Mouse (Mus musculus) kidney, embryonic 14.5 days (tissue): ENCODE results near the gene Mab21l3. TPM values are rescaled to one million over a fixed set of nuclear protein-coding genes. Genes with fewer than 3 reads are reported as not detected.

ENCODE experiments used
- ATAC-seq: fragments of 200-750 bp; cut with Nextera tagmentation; 2 replicates; pipeline ENCODE4 v1.8.0; 2017; ENCODE audit warnings: moderate number of reproducible peaks, mild to moderate bottlenecking, moderate TSS enrichment, moderate library complexity; ENCODE audit not compliant: low FRiP score, low TSS enrichment
- H3K27ac ChIP-seq: fragments of 300-500 bp; sonication (generic); 2 replicates; pipeline ENCODE4 v1.5.1; 2014; ENCODE audit warnings: low read depth, mild to moderate bottlenecking, low read length, moderate library complexity, mixed read lengths
- H3K27me3 ChIP-seq: fragments of 300-500 bp; sonication (generic); 2 replicates; pipeline ENCODE4 v1.6.1; 2014; ENCODE audit warnings: mild to moderate bottlenecking, low read length; ENCODE audit not compliant: control insufficient read depth, insufficient read depth
- H3K36me3 ChIP-seq: fragments of 300-500 bp; sonication (generic); 2 replicates; pipeline ENCODE4 v1.6.1; 2014; ENCODE audit warnings: low read length, mixed read lengths; ENCODE audit not compliant: control insufficient read depth, insufficient read depth
- H3K4me1 ChIP-seq: fragments of 300-500 bp; sonication (generic); 2 replicates; pipeline ENCODE4 v1.6.1; 2014; ENCODE audit warnings: low read length, mixed read lengths; ENCODE audit not compliant: control insufficient read depth, insufficient read depth
- H3K4me2 ChIP-seq: fragments of 300-500 bp; sonication (generic); replicated peaks from 2 replicates; pipeline ENCODE4 v1.6.1; 2014; ENCODE audit warnings: low read depth, mild to moderate bottlenecking, low read length
- H3K4me3 ChIP-seq: fragments of 300-500 bp; sonication (generic); 2 replicates; pipeline ENCODE4 v1.5.1; 2014; ENCODE audit warnings: mild to moderate bottlenecking, low read length
- H3K9ac ChIP-seq: fragments of 300-500 bp; sonication (generic); 2 replicates; pipeline ENCODE4 v1.6.1; 2014; ENCODE audit warnings: low read depth, mild to moderate bottlenecking, low read length, moderate library complexity
- H3K9me3 ChIP-seq: fragments of 300-500 bp; sonication (generic); 2 replicates; pipeline ENCODE4 v1.6.1; 2016; ENCODE audit warnings: low read length; ENCODE audit not compliant: control insufficient read depth
- WGBS: fragments of 180-500 bp; shearing (Covaris S2); extraction: QIAGEN DNeasy Blood & Tissue Kit; methylation state at CpG from one replicate; pipeline ENCODE4 v1.1.7; 2014; 5-methylcytosine and 5-hydroxymethylcytosine counted together
- polyA plus RNA-seq: library from polyadenylated mRNA; unstranded; fragments of >200 nt; fragmentation: Nextera tagmentation; extraction: Ambion mirVana; gene quantifications from 2 replicates; pipeline ENCODE4 v1.2.1, GENCODE M21; 2014

The Mab21l3 gene
- polyA plus RNA-seq, 1 experiment from 2014 or later: 0.41 TPM

- no peak overlapping the region for H3K9ac ChIP-seq
- H3K27me3 ChIP-seq: no peaks in the 10 kb centered on the region
- no peak overlapping the region for H3K4me3 ChIP-seq
- no peaks in the 10 kb centered on the region for H3K4me1 ChIP-seq
- no peak overlapping the region for H3K4me2 ChIP-seq
- H3K36me3 ChIP-seq: no peaks in the 10 kb centered on the region
- no peaks in the 10 kb centered on the region for H3K9me3 ChIP-seq
- no peak for ATAC-seq
- 57% methylated on average over 4 of the region's 4 CpGs for WGBS
- no peak overlapping the region for H3K27ac ChIP-seq
These were observed 56.6 kb downstream of the Mab21l3 start for GRCm38 (mm10) chr3:101792191-101792590.

- 36% methylated on average over 10 of the region's 10 CpGs for WGBS
- Histone ChIP-seq H3K4me3 (no peak overlapping the region), H3K4me2 (no peak overlapping the region), H3K9me3 (no peaks in the 10 kb centered on the region), H3K4me1 (0 out of 2 replicates have a peak, but pooled peaks cover 3% of the 10 kb centered on the region), H3K9ac (no peak overlapping the region), H3K36me3 (no peaks in the 10 kb centered on the region), H3K27ac (no peak overlapping the region), H3K27me3 (no peaks in the 10 kb centered on the region)
- ATAC-seq: no peak
These were observed 63.9 kb downstream of the Mab21l3 start for GRCm38 (mm10) chr3:101784768-101785424.

- H3K9ac ChIP-seq: no peak overlapping the region
- H3K27ac ChIP-seq: no peak overlapping the region
- WGBS: 72% methylated on average over 2 of the region's 2 CpGs
- H3K4me3 ChIP-seq: no peak overlapping the region
- H3K27me3 ChIP-seq: no peaks in the 10 kb centered on the region
- 0 out of 2 replicates have a peak, but pooled peaks cover 3% of the 10 kb centered on the region for H3K4me1 ChIP-seq
- no peaks in the 10 kb centered on the region for H3K9me3 ChIP-seq
- H3K36me3 ChIP-seq: no peaks in the 10 kb centered on the region
- ATAC-seq: no peak
- H3K4me2 ChIP-seq: no peak overlapping the region
These were observed 65.0 kb downstream of the Mab21l3 start for GRCm38 (mm10) chr3:101783793-101784192.

GRCm38 (mm10) chr3:101780874-101781483 is 67.8 kb downstream of the Mab21l3 start:
- 30% methylated on average over 6 of the region's 6 CpGs for WGBS
- Histone ChIP-seq H3K4me1 (0 out of 2 replicates have a peak, but pooled peaks cover 3% of the 10 kb centered on the region), H3K4me2 (no peak overlapping the region), H3K9me3 (no peaks in the 10 kb centered on the region), H3K36me3 (no peaks in the 10 kb centered on the region), H3K9ac (no peak overlapping the region), H3K4me3 (no peak overlapping the region), H3K27me3 (no peaks in the 10 kb centered on the region), H3K27ac (no peak overlapping the region)
- ATAC-seq: peak; percentile 67

GRCm38 (mm10) chr3:101778896-101779665 is 69.7 kb downstream of the Mab21l3 start:
- Histone ChIP-seq H3K27me3 (no peaks in the 10 kb centered on the region), H3K4me3 (no peak overlapping the region), H3K9ac (no peak overlapping the region), H3K4me1 (0 out of 2 replicates have a peak, but pooled peaks cover 3% of the 10 kb centered on the region), H3K4me2 (no peak overlapping the region), H3K27ac (no peak overlapping the region), H3K9me3 (no peaks in the 10 kb centered on the region), H3K36me3 (no peaks in the 10 kb centered on the region)
- ATAC-seq: 0 out of 2 replicates have a peak, but pooled peaks have one; percentile 43
- WGBS: 50% methylated on average over 16 of the region's 16 CpGs

GRCm38 (mm10) chr3:101775732-101776131 is 73.0 kb downstream of the Mab21l3 start:
- Histone ChIP-seq H3K27ac (no peak overlapping the region), H3K36me3 (no peaks in the 10 kb centered on the region), H3K9me3 (no peaks in the 10 kb centered on the region), H3K9ac (no peak overlapping the region), H3K4me1 (no peaks in the 10 kb centered on the region), H3K4me2 (no peak overlapping the region), H3K27me3 (no peaks in the 10 kb centered on the region), H3K4me3 (no peak overlapping the region)
- 94% methylated on average over 8 of the region's 8 CpGs for WGBS
- ATAC-seq: no peak

- ATAC-seq: no peak
- no peak overlapping the region for H3K27ac ChIP-seq
- H3K36me3 ChIP-seq: no peaks in the 10 kb centered on the region
- no peaks in the 10 kb centered on the region for H3K4me1 ChIP-seq
- H3K27me3 ChIP-seq: no peaks in the 10 kb centered on the region
- no peak overlapping the region for H3K9ac ChIP-seq
- H3K4me2 ChIP-seq: no peak overlapping the region
- WGBS: 80% methylated on average over 3 of the region's 3 CpGs
- 0 out of 2 replicates have a peak, but pooled peaks cover 2% of the 10 kb centered on the region for H3K9me3 ChIP-seq
- H3K4me3 ChIP-seq: no peak overlapping the region
These were observed 78.2 kb downstream of the Mab21l3 start for GRCm38 (mm10) chr3:101770540-101770939.

- Histone ChIP-seq H3K4me1 (no peaks in the 10 kb centered on the region), H3K4me2 (no peak overlapping the region), H3K4me3 (no peak overlapping the region), H3K27ac (no peak overlapping the region), H3K36me3 (no peaks in the 10 kb centered on the region), H3K9ac (no peak overlapping the region), H3K27me3 (no peaks in the 10 kb centered on the region), H3K9me3 (no peaks in the 10 kb centered on the region)
- no peak for ATAC-seq
These were observed 85.2 kb downstream of the Mab21l3 start for GRCm38 (mm10) chr3:101763566-101763965.
